Comparison of ENCODE assay signal across 8 mouse cellular contexts in the genomic region with DNA sequence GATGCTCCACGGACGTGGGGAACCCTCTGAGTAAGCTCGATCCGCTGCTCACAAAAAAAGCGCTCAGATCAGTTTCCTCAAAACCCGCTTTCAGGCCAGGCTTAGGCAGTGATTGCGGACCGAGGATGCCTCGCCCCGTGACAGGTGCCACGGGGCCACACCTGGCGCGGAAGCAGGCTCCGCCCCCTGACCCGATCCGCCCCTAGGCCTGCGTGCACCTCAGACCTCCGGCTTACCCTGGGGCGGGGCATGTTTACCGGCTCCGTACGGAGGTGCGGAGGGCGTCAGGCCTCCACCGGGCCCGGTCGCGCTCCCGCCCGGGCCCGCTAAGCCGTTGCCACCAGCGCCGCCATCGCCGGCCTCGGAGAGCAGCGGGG. TPM values are rescaled to one million over a fixed set of nuclear protein-coding genes. Genes with fewer than 3 reads are reported as not detected.
A peak's percentile ranks its signal among the peaks of the same experiment; 100 is the strongest.
DNase-seq lines count a peak whose midpoint lies in the region; ATAC-seq and TF ChIP-seq lines count a peak whose summit lies in the region.

No protein-coding gene starts in this region.

- peaks cover 38% of the 10 kb centered on the region for H3K79me3 ChIP-seq in C2C12 (ENCODE audit: low read depth)

- no peak for TF ChIP-seq EP300 in heart, adult 2 months (IDR thresholded peaks at IDR 0.05; ENCODE audit: insufficient read depth, low read depth, low read length)

- intact Hi-C loops in heart, adult 2 months (cut with DNase I), result loop anchor here (2.0 to 5.0 kb wide), 2 partner anchors 14 to 123 kb away; a partner anchor contains a TSS

- WGBS in heart, adult 2 months, result under 1% methylated on average over 38 of the region's 38 CpGs
- under 1% methylated on average over 38 of the region's 38 CpGs for WGBS in hindbrain, embryonic 13.5 days
- under 1% methylated on average over 38 of the region's 38 CpGs for WGBS in liver, embryonic 13.5 days (ENCODE audit: insufficient replicate concordance)

- peak overlapping the region; percentile 97 for H3K4me3 ChIP-seq in heart, adult 2 months
- peak overlapping the region; percentile 96 for H3K4me3 ChIP-seq in C2C12 (ENCODE audit: insufficient read depth, poor library complexity, severe bottlenecking)
- peak overlapping the region; percentile 93 for H3K4me3 ChIP-seq in hindbrain, embryonic 13.5 days
- H3K4me3 ChIP-seq in liver, embryonic 13.5 days (replicated peaks), result peak overlapping the region; percentile 94
- peak overlapping the region; percentile 43 for H3K4me3 ChIP-seq in myocyte

- H3K27ac ChIP-seq in heart, adult 2 months, result peak overlapping the region; percentile 97
- H3K27ac ChIP-seq in hindbrain, embryonic 13.5 days, result peak overlapping the region; percentile 91
- peak overlapping the region; percentile 90 for H3K27ac ChIP-seq in liver, embryonic 13.5 days

- H3K4me1 ChIP-seq in heart, adult 2 months (ENCODE audit: control insufficient read depth, insufficient read depth, low read length), result peaks cover 3% of the 10 kb centered on the region
- peaks cover 50% of the 10 kb centered on the region for H3K4me1 ChIP-seq in hindbrain, embryonic 13.5 days (replicated peaks)
- peaks cover 54% of the 10 kb centered on the region for H3K4me1 ChIP-seq in liver, embryonic 13.5 days (replicated peaks)

- H3K9ac ChIP-seq in heart, adult 2 months (ENCODE audit: low read depth, low read length), result peak overlapping the region; percentile 88
- H3K9ac ChIP-seq in hindbrain, embryonic 13.5 days, result peak overlapping the region; percentile 99
- peak overlapping the region; percentile 97 for H3K9ac ChIP-seq in liver, embryonic 13.5 days

- no peaks in the 10 kb centered on the region for H3K9me3 ChIP-seq in hindbrain, embryonic 13.5 days
- no peaks in the 10 kb centered on the region for H3K9me3 ChIP-seq in liver, embryonic 13.5 days (replicated peaks)

- no peak for TF ChIP-seq CTCF in heart, adult 2 months (IDR thresholded peaks at IDR 0.05)
- TF ChIP-seq CTCF in C2C12 (IDR thresholded peaks at IDR 0.05; ENCODE audit: control insufficient read depth, insufficient read depth, insufficient read length), result no peak

- H3K4me2 ChIP-seq in hindbrain, embryonic 13.5 days, result peak overlapping the region; percentile 92
- H3K4me2 ChIP-seq in liver, embryonic 13.5 days, result peak overlapping the region; percentile 93
- peak overlapping the region; percentile 94 for H3K4me2 ChIP-seq in myocyte (ENCODE audit: low read depth)

- no peak for TF ChIP-seq POLR2A in heart, adult 2 months (IDR thresholded peaks at IDR 0.05; ENCODE audit: insufficient read depth, low read depth, low read length)
- TF ChIP-seq POLR2A in myocyte (IDR thresholded peaks at IDR 0.05; ENCODE audit: insufficient read length, low read depth), result no peak

- H3ac ChIP-seq in C2C12 (ENCODE audit: control insufficient read depth, insufficient read length, low read depth) (peak overlapping the region; percentile 72), myocyte (ENCODE audit: control insufficient read depth, insufficient read length) (peak overlapping the region; percentile 56)

- DNase-seq in heart, adult 2 months, result no peak
- DNase-seq in heart, adult 8-10 months (ENCODE audit: low spot score), result no peak
- peak; percentile 76 for DNase-seq in brain, adult 2 months (ENCODE audit: low read depth, low spot score)
- no peak for DNase-seq in liver, embryonic 13.5 days
- peak; percentile 50 to 61 for DNase-seq in urinary bladder, postnatal 36 days (ENCODE audit: low spot score in 2 of 2)

- H3K36me3 ChIP-seq in heart, adult 2 months (ENCODE audit: control insufficient read depth, insufficient read depth, low read length), result peaks cover 2% of the 10 kb centered on the region
- H3K36me3 ChIP-seq in C2C12 (ENCODE audit: control insufficient read depth, insufficient read depth) (peaks cover 38% of the 10 kb centered on the region), myocyte (ENCODE audit: control insufficient read depth, insufficient read depth) (peaks cover 24% of the 10 kb centered on the region)
- H3K36me3 ChIP-seq in hindbrain, embryonic 13.5 days, result peaks cover 33% of the 10 kb centered on the region
- peaks cover 39% of the 10 kb centered on the region for H3K36me3 ChIP-seq in liver, embryonic 13.5 days

- H3K27me3 ChIP-seq in heart, adult 2 months (ENCODE audit: control insufficient read depth, insufficient read depth, low read length), result no peaks in the 10 kb centered on the region
- H3K27me3 ChIP-seq in C2C12 (ENCODE audit: control insufficient read depth, insufficient read depth, insufficient read length), result no peaks in the 10 kb centered on the region
- H3K27me3 ChIP-seq in hindbrain, embryonic 13.5 days, result no peaks in the 10 kb centered on the region
- H3K27me3 ChIP-seq in liver, embryonic 13.5 days, result no peaks in the 10 kb centered on the region
- H3K27me3 ChIP-seq in myocyte (ENCODE audit: control insufficient read depth, insufficient read depth, insufficient read length), result no peaks in the 10 kb centered on the region

- peak; percentile 62 for ATAC-seq in hindbrain, embryonic 13.5 days (ENCODE audit: low FRiP score)
- ATAC-seq in liver, embryonic 13.5 days (ENCODE audit: low read depth), result peak; percentile 67

- no peaks in the 10 kb centered on the region for H3K79me2 ChIP-seq in heart, adult 2 months (replicated peaks; ENCODE audit: control insufficient read depth, insufficient read depth, low read length)
- H3K79me2 ChIP-seq in C2C12 (ENCODE audit: control insufficient read depth, insufficient read depth), result peaks cover 53% of the 10 kb centered on the region
- H3K79me2 ChIP-seq in myocyte (ENCODE audit: control insufficient read depth, insufficient read depth), result peaks cover 43% of the 10 kb centered on the region

TF ChIP-seq in C2C12, 6 proteins besides CTCF, POLR2A, EP300 and RAD21:
- TF ChIP-seq MAX (IDR thresholded peaks at IDR 0.05), result no peak
- no peak for TF ChIP-seq USF1 (IDR thresholded peaks at IDR 0.05; ENCODE audit: low read depth)
- no peak for TF ChIP-seq MYOD1 (IDR thresholded peaks at IDR 0.05; ENCODE audit: control insufficient read depth, insufficient read length, low read depth)
- TF ChIP-seq FOSL1 (IDR thresholded peaks at IDR 0.05; ENCODE audit: insufficient read depth, low read length, poor library complexity, severe bottlenecking), result no peak
- no peak for TF ChIP-seq MYOG (IDR thresholded peaks at IDR 0.05; ENCODE audit: control insufficient read depth, extremely low read depth, insufficient read length)
- TF ChIP-seq CEBPB (IDR thresholded peaks at IDR 0.05; ENCODE audit: low read depth), result no peak

TF ChIP-seq in myocyte, 11 proteins besides CTCF, POLR2A, EP300 and RAD21:
- TF ChIP-seq MYOG (IDR thresholded peaks at IDR 0.05; ENCODE audit: control insufficient read depth in 1 of 3, insufficient read depth in 1 of 3, insufficient read length in 2 of 3, low read depth in 2 of 3) (peak in 1 of 3 experiments; percentile 48), MYOD1 (IDR thresholded peaks at IDR 0.05; ENCODE audit: control insufficient read depth in 1 of 3, insufficient read length in 2 of 3, low read depth in 2 of 3) (peak in 1 of 3 experiments; percentile 62), CEBPB (IDR thresholded peaks at IDR 0.05; ENCODE audit: insufficient read depth, poor library complexity, severe bottlenecking) (no peak)
TF ChIP-seq in myocyte: peak in this region for 2.

RNA-seq across cellular contexts. Expression of a gene that starts 0.3 kb away (rescaled TPM):
- 10 to 100 TPM; 18.6 to 27.8 TPM for total RNA-seq in heart, adult 2 months (2021)
- polyA plus RNA-seq in heart, adult 2 months (2012; rRNA removed), result 30.5 and 54.4 TPM in 2 replicates
- 10 to 100 TPM; 19.3 to 24.5 (median 20.6) TPM for total RNA-seq in heart, adult 8-10 months (2022)
- polyA plus RNA-seq in C2C12 (2012; fragmentation: generic; extraction: Trizol) (93.6 TPM), myocyte (2012; fragmentation: generic; extraction: Trizol) (71.3 TPM)
- polyA plus RNA-seq in hindbrain, embryonic 13.5 days (2015; fragmentation: Nextera tagmentation; extraction: Ambion mirVana), result 79.0 and 87.9 TPM in 2 replicates
- 22.7 and 23.2 TPM in 2 replicates for polyA plus RNA-seq in liver, embryonic 13.5 days (2015; fragmentation: Nextera tagmentation; extraction: Ambion mirVana)

RNA-seq across cellular contexts. Expression of a gene that starts 0.5 kb away (rescaled TPM):
- 10 to 100 TPM; 14.4 to 18.1 TPM for total RNA-seq in heart, adult 2 months (2021)
- 17.2 and 25.4 TPM in 2 replicates for polyA plus RNA-seq in heart, adult 2 months (2012; rRNA removed)
- total RNA-seq in heart, adult 8-10 months (2022), result 10 to 100 TPM in 1 of 4 experiments, 1 to 10 TPM in 3; 8.0 to 10.9 (median 9.3) TPM
- polyA plus RNA-seq in C2C12 (2012; fragmentation: generic; extraction: Trizol), result 67.0 TPM
- 24.9 and 27.0 TPM in 2 replicates for polyA plus RNA-seq in hindbrain, embryonic 13.5 days (2015; fragmentation: Nextera tagmentation; extraction: Ambion mirVana)
- 82.4 and 85.0 TPM in 2 replicates for polyA plus RNA-seq in liver, embryonic 13.5 days (2015; fragmentation: Nextera tagmentation; extraction: Ambion mirVana)
- 20.4 TPM for polyA plus RNA-seq in myocyte (2012; fragmentation: generic; extraction: Trizol)

RNA-seq across cellular contexts. Expression of a gene that starts 5.6 kb away (rescaled TPM):
- total RNA-seq in heart, adult 2 months (2021), result 10 to 100 TPM; 23.2 to 27.4 TPM
- 18.8 and 31.6 TPM in 2 replicates for polyA plus RNA-seq in heart, adult 2 months (2012; rRNA removed)
- 10 to 100 TPM; 23.1 to 33.8 (median 26.7) TPM for total RNA-seq in heart, adult 8-10 months (2022)
- polyA plus RNA-seq in C2C12 (2012; fragmentation: generic; extraction: Trizol), result 289 TPM
- 225 and 228 TPM in 2 replicates for polyA plus RNA-seq in hindbrain, embryonic 13.5 days (2015; fragmentation: Nextera tagmentation; extraction: Ambion mirVana)
- 116 and 131 TPM in 2 replicates for polyA plus RNA-seq in liver, embryonic 13.5 days (2015; fragmentation: Nextera tagmentation; extraction: Ambion mirVana)
- polyA plus RNA-seq in myocyte (2012; fragmentation: generic; extraction: Trizol), result 113 TPM

RNA-seq across cellular contexts. Expression of a gene that starts 5.7 kb away (rescaled TPM):
- total RNA-seq in heart, adult 2 months (2021), result 10 to 100 TPM; 67.8 to 70.5 TPM
- polyA plus RNA-seq in heart, adult 2 months (2012; rRNA removed), result 84.2 and 89.0 TPM in 2 replicates
- total RNA-seq in heart, adult 8-10 months (2022), result 10 to 100 TPM; 53.6 to 75.8 (median 70.5) TPM
- polyA plus RNA-seq in C2C12 (2012; fragmentation: generic; extraction: Trizol), result 54.5 TPM
- 116 and 119 TPM in 2 replicates for polyA plus RNA-seq in hindbrain, embryonic 13.5 days (2015; fragmentation: Nextera tagmentation; extraction: Ambion mirVana)
- 64.9 and 66.3 TPM in 2 replicates for polyA plus RNA-seq in liver, embryonic 13.5 days (2015; fragmentation: Nextera tagmentation; extraction: Ambion mirVana)
- polyA plus RNA-seq in myocyte (2012; fragmentation: generic; extraction: Trizol), result 81.0 TPM

RNA-seq across cellular contexts. Expression of a gene that starts 14.0 kb away (rescaled TPM):
- total RNA-seq in heart, adult 2 months (2021), result 10 to 100 TPM; 11.3 to 12.1 TPM
- 13.4 and 23.4 TPM in 2 replicates for polyA plus RNA-seq in heart, adult 2 months (2012; rRNA removed)
- total RNA-seq in heart, adult 8-10 months (2022), result 10 to 100 TPM in 2 of 4 experiments, 1 to 10 TPM in 2; 6.8 to 12.3 (median 9.5) TPM
- polyA plus RNA-seq in C2C12 (2012; fragmentation: generic; extraction: Trizol), result 27.3 TPM
- not detected in 2 replicates for polyA plus RNA-seq in hindbrain, embryonic 13.5 days (2015; fragmentation: Nextera tagmentation; extraction: Ambion mirVana)
- polyA plus RNA-seq in liver, embryonic 13.5 days (2015; fragmentation: Nextera tagmentation; extraction: Ambion mirVana), result not detected in 2 replicates
- 11.9 TPM for polyA plus RNA-seq in myocyte (2012; fragmentation: generic; extraction: Trizol)

Comparison
In these comparisons a context has a peak if more than half of its experiments do, and no peak if none do; other contexts are left out.
1. DNase-seq: peak in brain, adult 2 months (single experiment) and urinary bladder, postnatal 36 days (2 of 2); none in heart, adult 2 months (0 of 2), heart, adult 8-10 months (single experiment) and liver, embryonic 13.5 days (single experiment).
2. H3K4me3 ChIP-seq: peak in every context shown above with its lines; median percentile 97 in heart, adult 2 months; 96 in C2C12; 94 in liver, embryonic 13.5 days; 93 in hindbrain, embryonic 13.5 days; 43 in myocyte.
3. Peak in every context shown above with its lines, with median percentiles within 50 percentile points of each other: H3K27ac ChIP-seq, H3K9ac ChIP-seq and H3K4me2 ChIP-seq.